Mouse (Mus musculus) large intestine, adult 2 months (tissue): ENCODE measurements around the gene Gpr153. TPM values are rescaled to one million over a fixed set of nuclear protein-coding genes. Genes with fewer than 3 reads are reported as not detected.

Experiments
- DNase-seq: peaks from one replicate; pipeline ENCODE4 v3.0.0-alpha.2; 2012; ENCODE audit warnings: low read depth, low spot score
- WGBS: fragments of 180-500 bp; shearing (Covaris S2); methylation state at CpG from one replicate; pipeline ENCODE4 v1.1.7; 2018; 5-methylcytosine and 5-hydroxymethylcytosine counted together
- polyA plus RNA-seq: library from polyadenylated mRNA; depleted of rRNA; stranded (reverse); fragments of >200 nt; gene quantifications from 2 replicates; pipeline ENCODE4 v1.2.3, GENCODE M21; 2012

The Gpr153 gene
- polyA plus RNA-seq, 1 experiment = 6.5 TPM

DNA sequence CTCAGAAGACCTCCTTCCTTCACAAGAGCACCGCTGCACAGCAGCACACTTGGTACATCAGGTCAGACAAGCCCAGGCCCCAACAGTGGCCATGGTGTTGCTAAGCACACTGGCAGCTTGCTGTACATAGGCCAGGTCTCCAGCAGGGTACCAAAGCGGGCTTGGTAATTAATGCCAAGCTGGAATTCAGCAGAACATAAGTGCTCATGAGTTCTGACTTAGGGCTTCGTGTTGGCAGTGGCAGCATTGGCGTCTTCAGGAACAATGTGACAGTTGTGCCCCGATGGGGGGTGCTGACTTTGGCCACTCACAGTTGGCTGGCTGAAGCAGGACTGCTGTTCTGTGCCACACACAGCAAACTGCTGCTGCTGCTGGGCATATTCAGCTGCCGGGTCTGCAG, 30.7 kb downstream of the Gpr153 start:
- no peak for DNase-seq
- WGBS = 91% methylated on average over 6 of the region's 6 CpGs

DNA sequence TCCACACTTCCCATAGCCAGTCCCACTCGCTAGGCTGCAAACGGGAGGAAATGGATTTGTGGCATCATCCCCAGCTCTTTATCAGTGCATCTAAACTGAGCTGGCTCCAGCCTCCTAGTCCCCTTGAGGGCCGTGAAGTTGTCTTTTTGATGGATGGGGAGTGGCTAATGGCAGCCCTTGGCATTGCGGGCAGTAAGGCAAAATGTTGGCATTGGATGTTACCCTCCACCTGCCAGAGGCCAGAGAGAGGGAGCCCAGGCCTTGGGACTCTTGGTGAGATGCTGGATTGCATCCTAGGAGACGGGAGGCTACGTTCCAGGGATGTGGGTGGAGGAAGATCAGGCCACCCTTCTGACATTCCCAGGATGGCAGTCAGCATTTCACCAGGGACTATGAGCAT, 32.0 kb downstream of the Gpr153 start:
- no peak for DNase-seq
- 81% methylated on average over 6 of the region's 6 CpGs for WGBS

DNA sequence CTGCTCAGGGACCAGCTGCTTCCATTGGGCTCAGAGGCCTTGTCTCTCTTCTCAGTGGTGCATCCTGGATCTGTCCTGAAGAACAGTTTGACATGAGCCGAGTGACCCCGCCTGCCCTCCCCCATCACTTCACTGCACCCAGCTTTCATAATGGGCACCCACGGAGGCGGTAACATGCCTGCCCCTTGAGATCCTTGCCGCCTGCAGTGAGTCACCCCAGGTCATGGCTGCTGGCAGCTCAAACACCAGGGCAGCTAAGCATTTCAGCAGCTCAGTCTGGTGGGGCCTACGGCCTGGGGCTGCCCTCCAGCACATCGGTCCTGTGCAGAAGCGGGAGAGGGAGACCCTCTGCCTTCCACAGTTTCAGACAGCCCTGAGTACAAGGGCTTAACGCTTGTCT, 33.5 kb downstream of the Gpr153 start:
- 89% methylated on average over 9 of the region's 9 CpGs for WGBS
- DNase-seq = no peak

DNA sequence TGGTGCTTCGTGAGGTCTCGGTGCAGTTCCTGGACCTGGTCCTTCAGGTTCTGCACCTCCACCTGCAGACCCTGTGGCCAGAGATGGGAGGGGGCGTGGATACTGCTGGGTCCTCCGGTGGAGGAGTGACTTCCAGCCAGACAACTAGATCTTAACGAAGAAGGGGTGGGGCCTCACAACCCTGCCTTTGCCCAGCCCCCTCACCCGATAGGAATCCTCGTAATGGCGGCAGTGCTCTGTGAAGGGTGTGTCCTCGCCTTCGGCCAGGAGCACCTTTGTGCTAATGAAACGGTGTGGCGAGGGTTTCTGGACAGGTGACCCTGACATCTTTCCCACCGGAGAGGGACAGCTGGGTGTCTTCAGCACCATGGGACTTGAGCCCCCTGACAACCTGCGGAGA, 38.2 kb downstream of the Gpr153 start:
- WGBS = 4% methylated on average over 14 of the region's 14 CpGs

DNA sequence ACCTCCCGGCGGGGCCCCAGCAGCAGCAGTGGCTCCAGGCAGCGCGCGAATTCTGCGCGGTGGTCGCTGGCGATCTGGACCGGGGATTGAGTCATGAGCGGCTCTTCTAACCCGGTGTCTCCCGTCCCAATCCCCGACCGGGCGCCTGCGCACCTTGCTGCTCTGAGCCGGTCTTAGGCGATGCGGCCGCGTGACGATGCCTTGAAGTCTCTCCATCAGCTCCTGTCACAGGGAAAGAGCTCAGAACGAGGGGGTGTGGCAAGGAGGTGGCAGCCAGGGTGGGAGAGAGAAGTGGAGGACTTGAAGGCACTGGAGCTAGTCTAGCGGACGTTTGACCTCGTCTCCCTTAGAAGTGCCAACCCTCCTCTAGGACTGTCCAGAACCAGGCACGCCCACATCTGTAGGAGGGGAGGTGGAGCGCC, 39.2 kb downstream of the Gpr153 start:
- WGBS = 1% methylated on average over 29 of the region's 29 CpGs
- no peak for DNase-seq

More for the DNA sequence above, 38.2 kb downstream of the Gpr153 start:
- no peak for DNase-seq

DNA sequence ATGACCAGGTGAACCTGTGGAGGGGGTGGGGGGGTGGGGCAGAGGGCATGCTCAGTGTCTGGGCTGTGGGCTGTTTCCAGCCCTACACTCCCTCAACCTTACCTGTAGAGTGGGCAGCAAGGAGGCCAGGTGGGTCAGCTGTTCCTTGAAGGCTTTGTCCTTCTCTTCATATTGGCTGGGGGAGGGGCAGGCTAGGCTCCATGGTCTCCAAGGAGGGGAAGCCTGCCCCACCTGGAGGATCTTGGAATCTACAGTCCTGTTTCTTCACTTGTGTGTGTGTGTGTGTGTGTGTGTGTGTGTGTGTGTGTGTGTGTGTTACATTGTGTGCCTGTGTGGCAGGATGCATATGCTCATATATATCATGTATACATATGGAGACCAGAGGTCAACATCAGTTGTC, 39.9 kb downstream of the Gpr153 start:
- no peak for DNase-seq

DNA sequence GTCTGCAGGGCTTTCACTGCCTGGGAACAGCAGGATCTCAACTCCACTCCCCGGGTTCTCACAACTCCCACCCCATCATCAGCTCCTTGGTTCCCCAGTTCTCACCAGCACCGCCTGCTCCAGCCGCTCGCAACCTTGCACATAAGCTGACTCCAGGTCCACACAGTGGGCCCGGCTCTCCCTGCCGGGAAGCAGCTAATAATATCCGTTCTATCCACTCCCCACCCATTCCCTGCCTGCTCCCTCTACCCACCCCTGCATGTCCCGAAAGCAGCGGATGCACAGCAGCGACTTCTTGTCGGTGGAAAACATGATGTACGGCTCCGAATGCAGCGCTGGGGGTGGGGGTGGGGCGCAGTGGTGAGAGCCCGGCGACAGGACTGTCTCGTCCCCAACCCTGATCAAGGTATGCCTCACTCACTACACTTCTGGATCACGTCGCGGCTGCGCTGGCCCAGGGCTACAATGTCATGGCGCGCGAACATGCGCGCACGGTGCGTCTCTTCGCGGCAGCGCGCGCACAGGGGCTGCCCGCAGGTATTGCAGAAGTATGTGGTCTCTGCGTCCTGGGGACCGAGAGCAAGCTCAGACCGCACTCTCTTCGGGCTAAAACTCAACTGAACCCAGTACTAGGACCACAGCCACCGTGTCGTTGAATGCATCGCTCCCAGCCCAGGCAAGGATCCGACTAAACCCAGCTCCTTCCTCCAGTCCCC, 41.6 kb downstream of the Gpr153 start:
- WGBS = 5% methylated on average over 43 of the region's 43 CpGs
- DNase-seq = no peak

DNA sequence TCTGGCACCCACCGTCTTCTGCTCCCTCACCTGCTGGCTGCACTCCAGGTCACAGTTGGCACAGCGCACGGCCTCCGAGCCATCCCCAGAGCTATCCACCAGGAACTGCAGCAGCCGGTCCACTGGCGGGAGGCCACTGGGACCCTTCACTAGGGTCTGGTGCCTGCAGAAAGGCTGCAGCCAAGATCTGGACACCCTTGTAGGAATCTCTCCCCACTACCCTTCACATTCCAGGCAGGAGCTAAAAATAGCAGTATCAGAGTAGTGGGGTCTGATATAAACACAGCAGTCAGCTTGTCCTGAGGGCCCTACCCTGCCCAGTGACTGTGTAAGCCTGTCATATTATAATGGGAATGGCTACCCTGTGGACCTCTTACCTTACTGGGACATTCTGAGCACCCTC, 43.6 kb downstream of the Gpr153 start:
- 68% methylated on average over 6 of the region's 6 CpGs for WGBS
- DNase-seq = no peak

DNA sequence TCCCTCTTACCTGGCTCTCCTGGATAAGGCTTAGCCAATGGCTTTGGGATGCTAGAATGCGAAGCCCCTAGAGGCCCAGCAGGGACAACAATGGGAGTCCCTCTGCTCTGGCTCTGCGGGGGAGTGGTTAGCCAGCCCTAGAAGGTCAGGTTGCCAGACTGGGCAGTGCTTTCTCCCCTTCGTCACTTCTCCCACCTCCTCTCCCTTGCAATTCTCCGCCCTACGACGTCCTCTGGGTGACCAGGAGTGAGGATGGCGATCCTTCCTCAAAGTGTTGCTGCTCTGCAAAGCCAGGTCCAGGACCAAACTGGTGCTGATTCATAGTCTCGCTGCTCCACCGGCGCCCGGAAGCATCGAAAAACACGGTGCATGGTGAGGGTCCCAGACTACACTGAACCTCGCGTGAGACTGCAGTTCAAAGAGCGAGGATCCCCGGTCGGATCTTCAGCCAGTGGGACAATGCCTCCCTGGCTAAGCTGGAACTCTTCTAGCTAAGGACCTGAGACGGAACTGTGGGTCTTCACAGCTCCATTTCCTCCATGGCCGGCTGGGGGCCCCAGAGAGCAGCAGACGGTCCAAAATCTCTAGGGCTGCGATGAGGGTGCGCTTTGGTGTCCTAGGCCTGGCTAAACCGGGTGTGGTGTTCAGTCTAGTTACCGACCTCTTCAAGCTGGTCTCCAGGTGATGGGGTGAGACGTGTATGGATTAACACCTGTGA, 44.6 kb downstream of the Gpr153 start, which contains the start of gene Rnf207:
Gene Rnf207, minus strand, starts transcription at position 477 of the 718 bp plus-strand sequence.
- WGBS = 2% methylated on average over 26 of the region's 26 CpGs
- DNase-seq = no peak

DNA sequence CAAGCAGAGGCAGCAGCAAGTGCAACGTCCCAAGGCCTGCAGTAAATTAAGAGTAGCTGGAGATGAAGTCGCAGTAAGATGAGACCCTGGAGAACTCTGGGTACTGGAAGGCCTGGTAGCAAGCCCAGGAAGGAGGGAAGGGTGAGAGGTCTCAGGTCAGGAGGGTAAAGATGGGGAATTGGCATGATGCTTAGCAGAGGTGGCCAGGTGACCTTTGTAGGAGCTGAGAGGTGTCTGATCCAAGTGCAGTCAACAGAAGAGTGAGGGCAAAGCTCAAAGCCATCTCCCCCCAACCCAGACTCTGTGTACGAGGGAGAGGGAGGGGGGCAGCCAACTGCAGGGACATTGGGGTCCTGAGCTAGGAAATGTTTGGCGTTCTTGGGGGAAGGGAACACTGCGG, 47.4 kb downstream of the Gpr153 start:
- no peak for DNase-seq
- WGBS = 53% methylated on average over 5 of the region's 5 CpGs

DNA sequence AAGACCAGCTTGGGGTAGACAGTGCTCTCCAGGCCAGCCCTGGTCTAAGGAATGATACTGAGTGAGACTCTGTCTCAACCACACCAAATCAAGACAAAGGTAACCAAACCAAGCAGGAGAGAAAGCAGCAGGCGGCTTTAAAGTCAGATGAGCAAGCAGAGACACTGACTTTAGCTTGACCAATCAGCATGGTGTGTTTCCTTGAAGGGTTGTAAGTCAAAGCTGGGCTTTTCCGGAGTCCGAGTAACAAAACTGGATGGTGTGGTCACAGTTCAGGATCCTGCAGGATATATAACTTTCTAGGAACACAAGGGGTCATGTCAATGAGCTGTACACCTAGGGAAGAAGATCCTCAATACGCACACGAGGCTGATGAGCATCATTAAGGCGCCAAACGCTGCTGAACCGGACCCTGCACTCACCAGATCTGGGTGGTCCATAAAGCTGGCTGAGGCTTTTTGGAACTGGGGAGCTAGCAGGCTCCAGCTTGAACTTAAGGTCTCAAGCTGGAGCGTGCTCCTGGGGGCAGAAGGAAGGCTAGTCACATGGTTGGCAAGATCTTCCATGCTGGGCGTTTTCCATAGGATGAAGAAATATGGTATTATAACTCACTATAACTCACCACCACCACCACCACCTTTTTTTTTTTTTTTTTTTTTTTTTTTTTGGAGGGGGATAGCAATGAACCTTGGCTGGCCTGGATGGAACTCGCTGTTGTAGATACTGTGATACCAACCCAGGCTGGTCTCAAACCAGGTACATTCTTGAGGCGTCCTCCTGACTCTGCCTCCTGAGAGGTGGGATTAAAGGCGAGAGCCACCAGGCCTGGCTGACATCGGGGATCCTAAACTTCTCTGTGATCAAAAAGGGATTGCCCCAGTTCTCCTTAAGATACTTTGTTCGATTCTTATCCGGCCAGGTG, 50.9 kb downstream of the Gpr153 start:
- 48% methylated on average over 16 of the region's 16 CpGs for WGBS
- no peak for DNase-seq

DNA sequence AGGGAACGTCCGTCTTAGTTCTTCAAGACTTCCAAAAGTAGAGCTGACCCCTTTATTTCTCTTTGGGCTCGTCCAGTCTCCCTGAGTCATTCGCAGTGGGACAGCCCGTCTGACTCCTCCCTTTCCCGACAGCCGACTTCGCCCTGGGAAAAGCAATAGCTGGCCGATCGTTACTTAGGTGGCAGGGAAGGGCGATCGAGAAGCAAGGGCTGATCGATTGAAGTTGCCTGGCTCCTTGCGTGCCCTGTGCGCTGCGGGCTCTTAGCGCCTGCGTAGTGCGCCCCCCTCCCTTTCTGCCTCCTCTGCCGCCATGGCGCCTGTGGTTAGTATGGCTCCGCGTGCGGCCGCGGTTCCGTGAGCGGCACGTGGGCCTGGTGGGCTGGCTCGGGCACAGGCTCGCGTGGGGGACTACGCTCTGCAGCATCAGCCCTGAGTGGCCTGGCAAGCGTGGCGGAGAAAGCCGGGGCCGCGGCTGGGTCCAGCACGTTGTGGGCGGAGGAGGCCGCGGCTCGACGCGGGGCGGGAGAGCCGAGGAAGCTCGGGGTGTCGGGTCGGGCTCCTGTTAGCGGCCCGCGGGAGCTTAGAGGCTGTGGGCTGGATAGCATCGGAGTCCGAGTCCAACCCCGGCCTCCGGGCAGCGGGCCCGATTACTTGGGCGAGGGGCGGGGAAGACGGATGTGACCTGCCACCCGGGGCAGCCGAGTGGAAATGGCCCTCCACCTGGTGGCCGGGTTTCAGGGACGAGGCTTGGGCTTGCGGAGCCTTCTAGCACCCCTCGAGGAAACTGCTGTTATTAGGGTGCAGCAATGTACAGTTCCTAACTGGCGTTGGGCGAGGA, 51.8 kb downstream of the Gpr153 start, which contains the start of gene Rpl22:
Gene Rpl22, plus strand, starts transcription at position 169 of the 838 bp plus-strand sequence.
- under 1% methylated on average over 70 of the region's 70 CpGs for WGBS
- peak; percentile 91 for DNase-seq

DNA sequence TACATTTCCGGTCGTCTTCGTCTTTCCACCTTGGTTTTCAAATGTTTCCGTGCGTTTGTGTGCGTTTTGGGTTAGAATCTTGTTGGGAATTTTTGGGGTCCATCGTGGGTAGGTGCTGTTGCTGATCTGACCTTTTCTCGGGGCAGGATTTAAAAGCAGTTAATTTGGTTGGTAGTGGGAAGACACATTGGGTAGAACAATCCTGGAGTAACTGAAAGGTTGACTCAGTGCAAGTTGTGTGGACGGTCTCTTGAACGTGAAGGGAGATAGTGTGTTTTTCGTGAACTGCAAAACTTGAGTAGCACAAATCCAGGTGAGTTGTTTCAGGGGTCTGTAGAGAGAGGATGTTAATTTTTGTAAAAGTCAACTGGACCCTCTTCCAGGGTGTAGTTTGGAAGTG, 52.5 kb downstream of the Gpr153 start:
- no peak for DNase-seq
- whole genome bisulfite sequencing = 1% methylated on average over 11 of the region's 11 CpGs

DNA sequence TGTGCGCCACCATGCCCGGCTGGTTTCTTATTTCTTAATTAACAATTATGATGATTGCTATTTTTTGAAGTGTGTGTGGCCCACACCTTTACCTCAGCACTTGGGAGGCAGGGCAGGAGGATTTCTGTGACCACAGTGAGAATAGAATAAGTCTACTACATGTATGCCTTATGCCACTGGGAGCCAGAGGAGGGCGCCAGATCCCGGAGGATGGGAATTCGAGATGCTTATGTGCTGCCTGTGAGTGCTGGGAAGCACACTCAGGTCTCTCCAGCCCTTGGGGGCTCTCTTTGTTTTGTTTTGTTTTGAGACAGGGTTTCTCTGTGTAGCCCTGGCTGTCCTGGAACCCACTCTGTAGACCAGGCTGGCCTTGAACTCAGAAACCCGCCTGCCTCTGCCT, 54.7 kb downstream of the Gpr153 start:
- 75% methylated on average over 6 of the region's 6 CpGs for WGBS

DNA sequence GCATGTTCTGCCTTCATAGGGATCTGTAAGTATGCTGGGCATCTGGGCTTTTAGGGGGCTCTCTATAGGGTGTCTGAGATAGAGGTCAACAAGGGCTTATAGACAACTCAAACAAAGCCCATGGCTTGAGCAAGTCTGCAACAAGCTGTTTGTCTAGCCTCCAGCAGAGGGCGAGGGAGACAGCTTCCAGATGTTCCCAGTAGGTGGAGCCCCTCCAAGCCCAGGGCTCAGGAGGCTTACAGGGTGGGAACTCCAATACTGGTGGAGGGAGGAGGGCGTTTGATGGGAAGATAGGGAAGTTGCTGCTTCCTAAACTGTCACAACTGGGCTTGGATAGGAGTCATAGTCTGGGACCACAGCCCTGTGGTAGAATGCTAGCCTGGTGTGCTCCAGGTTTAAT, 58.9 kb downstream of the Gpr153 start:
- WGBS = 29% methylated on average over 2 of the region's 2 CpGs
- DNase-seq = no peak

More for the DNA sequence above, 54.7 kb downstream of the Gpr153 start:
- DNase-seq = no peak

DNA sequence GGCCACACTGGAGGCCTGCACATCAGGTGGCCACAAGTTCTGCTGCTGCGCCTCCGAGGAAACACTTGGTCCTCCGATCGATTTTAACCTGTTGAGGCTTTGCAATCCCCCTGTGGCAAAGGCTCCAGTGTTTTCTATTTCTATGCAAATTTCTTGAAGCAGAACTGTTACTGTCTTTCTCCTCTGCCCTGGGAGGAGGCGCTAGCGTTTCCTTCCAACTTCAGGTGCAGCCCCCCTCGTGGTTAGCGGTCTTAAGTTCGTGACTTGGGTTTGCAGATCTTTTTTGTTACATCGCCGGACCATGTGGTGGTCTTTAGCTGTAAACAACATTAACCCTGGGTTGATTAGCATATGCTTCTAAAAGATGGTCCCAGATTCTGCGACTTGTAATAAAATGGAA, 59.6 kb downstream of the Gpr153 start:
- WGBS = 95% methylated on average over 12 of the region's 12 CpGs

More for the DNA sequence above, 59.6 kb downstream of the Gpr153 start:
- DNase-seq = no peak
